Mouse (Mus musculus) bone marrow macrophage, adult 2 months (primary cell): ENCODE data around the gene Polk.

Experiments used
- CTCF ChIP-seq: IDR thresholded peaks from 2 replicates; pipeline ENCODE4 v1.5.1; 2012; ENCODE audit warnings: low read depth, mild to moderate bottlenecking, low read length, moderate library complexity
- POLR2A ChIP-seq: IDR thresholded peaks from 2 replicates; pipeline ENCODE4 v1.6.1; 2012; ENCODE audit warnings: mild to moderate bottlenecking, low read depth, low read length, borderline replicate concordance

GRCm38 (mm10) chr13:96499891-96500290, 42.5 kb downstream of the Polk start:
- TF ChIP-seq CTCF (no peak), POLR2A (no peak)
